ENCODE assay signal across 8 mouse cellular contexts in the genomic region with DNA sequence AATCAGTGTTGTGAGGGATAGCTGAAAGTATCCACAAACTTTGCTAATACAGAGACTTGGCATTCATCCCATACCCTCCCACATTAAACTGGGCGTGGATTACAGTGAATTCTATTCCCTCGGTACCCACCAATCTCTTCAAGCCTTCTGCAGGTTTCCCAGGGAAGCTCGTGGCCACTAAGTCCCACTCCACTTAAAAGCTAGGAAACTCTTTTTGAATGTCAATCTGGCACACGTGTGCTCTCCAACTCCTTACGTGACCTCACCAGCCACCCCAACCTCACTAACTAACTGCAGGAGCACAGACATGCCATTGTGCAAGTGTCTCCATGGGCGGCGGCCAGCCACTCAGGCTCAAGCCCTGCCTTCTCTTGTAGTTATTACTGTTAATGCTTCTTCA. TPM values are rescaled to one million over a fixed set of nuclear protein-coding genes. Genes with fewer than 3 reads are reported as not detected.
A peak's percentile ranks its signal among the peaks of the same experiment; 100 is the strongest.
DNase-seq lines count a peak whose midpoint lies in the region; ATAC-seq and TF ChIP-seq lines count a peak whose summit lies in the region.

No protein-coding gene starts in this region.

- ATAC-seq in kidney, embryonic 15.5 days (replicated peaks; ENCODE audit: low FRiP score) = no peak
- ATAC-seq in heart, postnatal 0 days (ENCODE audit: insufficient read depth, low read depth) = 0 out of 2 replicates have a peak, but pooled peaks have one; percentile 15
- no peak for ATAC-seq in forebrain, embryonic 13.5 days

- no peak for TF ChIP-seq EP300 in heart, postnatal 0 days (IDR thresholded peaks at IDR 0.05; ENCODE audit: low read depth)

- no peak overlapping the region for H3K4me2 ChIP-seq in kidney, embryonic 15.5 days
- H3K4me2 ChIP-seq in heart, postnatal 0 days (ENCODE audit: low read depth, low read length) = peak overlapping the region; percentile 49
- no peak overlapping the region for H3K4me2 ChIP-seq in forebrain, embryonic 13.5 days

- H3K9ac ChIP-seq in kidney, embryonic 15.5 days = no peak overlapping the region
- no peak overlapping the region for H3K9ac ChIP-seq in heart, postnatal 0 days (replicated peaks; ENCODE audit: low read depth, low read length)
- H3K9ac ChIP-seq in forebrain, embryonic 13.5 days = no peak overlapping the region

- H3K4me1 ChIP-seq in kidney, embryonic 15.5 days = peaks cover 14% of the 10 kb centered on the region; the same call in 1 of the 2 replicates
- H3K4me1 ChIP-seq in heart, postnatal 0 days (ENCODE audit: control insufficient read depth, insufficient read depth) = 0 out of 2 replicates have a peak, but pooled peaks cover 7% of the 10 kb centered on the region
- H3K4me1 ChIP-seq in forebrain, embryonic 13.5 days = peaks cover 17% of the 10 kb centered on the region; the same call in 1 of the 2 replicates

- no peak overlapping the region for H3K4me3 ChIP-seq in kidney, embryonic 15.5 days (replicated peaks)
- peak overlapping the region; percentile 23 for H3K4me3 ChIP-seq in heart, postnatal 0 days (ENCODE audit: low read depth, low read length)
- H3K4me3 ChIP-seq in forebrain, embryonic 13.5 days = no peak overlapping the region

- H3K36me3 ChIP-seq in kidney, embryonic 15.5 days = no peaks in the 10 kb centered on the region
- no peaks in the 10 kb centered on the region for H3K36me3 ChIP-seq in heart, postnatal 0 days (replicated peaks; ENCODE audit: control insufficient read depth, insufficient read depth, low read length)
- H3K36me3 ChIP-seq in forebrain, embryonic 13.5 days (ENCODE audit: poor library complexity, severe bottlenecking) = no peaks in the 10 kb centered on the region

- no peak overlapping the region for H3K27ac ChIP-seq in kidney, embryonic 15.5 days
- H3K27ac ChIP-seq in heart, postnatal 0 days (ENCODE audit: low read depth) = peak overlapping the region; percentile 34; the same call in 1 of the 2 replicates
- H3K27ac ChIP-seq in forebrain, embryonic 13.5 days = no peak overlapping the region

- no peaks in the 10 kb centered on the region for H3K27me3 ChIP-seq in kidney, embryonic 15.5 days
- no peaks in the 10 kb centered on the region for H3K27me3 ChIP-seq in heart, postnatal 0 days (ENCODE audit: control insufficient read depth, insufficient read depth, low read length)
- H3K27me3 ChIP-seq in forebrain, embryonic 13.5 days = no peaks in the 10 kb centered on the region

- peak; percentile 10 to 12 for DNase-seq in kidney, postnatal 36 days
- DNase-seq in embryo, embryonic 11 days = peak; percentile 28
- peak; percentile 61 for DNase-seq in heart, postnatal 0 days (ENCODE audit: low spot score)
- peak; percentile 25 for DNase-seq in mesoderm, embryonic 11.5 days (ENCODE audit: low read depth, low spot score)
- DNase-seq in cerebellum, postnatal 25 days = no peak
- DNase-seq in spleen, postnatal 10 days (ENCODE audit: low spot score in 2 of 2) = no peak

- WGBS in kidney, embryonic 15.5 days = 56% methylated on average over 7 of the region's 7 CpGs
- 18% methylated on average over 7 of the region's 7 CpGs for WGBS in heart, postnatal 0 days
- WGBS in forebrain, embryonic 13.5 days = 52% methylated on average over 7 of the region's 7 CpGs

- H3K9me3 ChIP-seq in kidney, embryonic 15.5 days (replicated peaks) = no peaks in the 10 kb centered on the region
- no peaks in the 10 kb centered on the region for H3K9me3 ChIP-seq in heart, postnatal 0 days (replicated peaks; ENCODE audit: control insufficient read depth, low read length)
- no peaks in the 10 kb centered on the region for H3K9me3 ChIP-seq in forebrain, embryonic 13.5 days (replicated peaks)

- TF ChIP-seq CTCF in heart, postnatal 0 days (IDR thresholded peaks at IDR 0.05; ENCODE audit: low read depth) = no peak

RNA-seq across cellular contexts. Expression of gene Srpk2, which starts 12.3 kb away (rescaled TPM):
- 45.2 and 47.6 TPM in 2 replicates for polyA plus RNA-seq in kidney, embryonic 15.5 days (2015; fragmentation: Nextera tagmentation; extraction: Ambion mirVana)
- total RNA-seq in heart, postnatal 0 days (2014; rRNA removed; ENCODE audit: low replicate concordance) = 14.7 and 34.9 TPM in 2 replicates
- polyA plus RNA-seq in heart, postnatal 0 days (2015; fragmentation: Nextera tagmentation; extraction: Ambion mirVana) = 49.1 and 52.9 TPM in 2 replicates
- polyA plus RNA-seq in forebrain, embryonic 13.5 days (2015; fragmentation: Nextera tagmentation; extraction: Ambion mirVana) = 89.5 and 92.8 TPM in 2 replicates

Comparison
In these comparisons a context has a peak if more than half of its experiments do, and no peak if none do; other contexts are left out.
1. DNase-seq: peak in kidney, postnatal 36 days (2 of 2), embryo, embryonic 11 days (single experiment), heart, postnatal 0 days (single experiment) and mesoderm, embryonic 11.5 days (single experiment); none in cerebellum, postnatal 25 days (0 of 2) and spleen, postnatal 10 days (0 of 2).